Mouse (Mus musculus) E14TG2a.4 (cell line): ENCODE data around the gene Krtap17-1.

ENCODE experiments used
- H3K27me3 ChIP-seq: 2 replicates; pipeline ENCODE4 v1.6.1; 2014; ENCODE audit warnings: low read length, control low read depth; ENCODE audit not compliant: insufficient read depth
- H3K36me3 ChIP-seq: 2 replicates; pipeline ENCODE4 v1.6.1; 2014; ENCODE audit warnings: low read length, control low read depth; ENCODE audit not compliant: insufficient read depth
- H3K4me1 ChIP-seq: replicated peaks from 2 replicates; pipeline ENCODE4 v1.6.1; 2014; ENCODE audit warnings: low read depth, low read length, control low read depth
- H3K4me3 ChIP-seq: replicated peaks from 2 replicates; pipeline ENCODE4 v1.5.1; 2014; ENCODE audit warnings: mild to moderate bottlenecking, low read length
- H3K9me3 ChIP-seq: 2 replicates; pipeline ENCODE4 v1.6.1; 2014; ENCODE audit warnings: low read length, control low read depth
- CTCF ChIP-seq: conservative IDR thresholded peaks from 2 replicates; pipeline ENCODE4 v1.5.1; 2014; ENCODE audit warnings: low read length
- NANOG ChIP-seq: IDR thresholded peaks from 2 replicates; pipeline ENCODE4 v1.6.1; 2014; ENCODE audit warnings: borderline replicate concordance, low read length, mixed read lengths
- POU5F1 ChIP-seq: IDR thresholded peaks from 2 replicates; pipeline ENCODE4 v1.6.1; 2014; ENCODE audit warnings: low read length, borderline replicate concordance

Gene Krtap17-1

GRCm38 (mm10) chr11:99985291-99986092, 8.3 kb downstream of the Krtap17-1 start:
- TF ChIP-seq NANOG (no peak), POU5F1 (no peak), CTCF (no peak)
- Histone ChIP-seq H3K27me3 (peaks cover 34% of the 10 kb centered on the region), H3K4me3 (peak overlapping the region; percentile 46; the same call in 1 of the 2 replicates), H3K36me3 (no peaks in the 10 kb centered on the region), H3K4me1 (0 out of 2 replicates have a peak, but pooled peaks cover 4% of the 10 kb centered on the region), H3K9me3 (peaks cover 20% of the 10 kb centered on the region)

GRCm38 (mm10) chr11:99983442-99983841, 10.4 kb downstream of the Krtap17-1 start:
- Histone ChIP-seq H3K4me3 (no peak overlapping the region), H3K36me3 (no peaks in the 10 kb centered on the region), H3K4me1 (0 out of 2 replicates have a peak, but pooled peaks cover 4% of the 10 kb centered on the region), H3K9me3 (peaks cover 20% of the 10 kb centered on the region), H3K27me3 (peaks cover 34% of the 10 kb centered on the region)
- no peak for TF ChIP-seq POU5F1
- TF ChIP-seq CTCF, result no peak
- no peak for TF ChIP-seq NANOG

GRCm38 (mm10) chr11:99982731-99983130, 11.1 kb downstream of the Krtap17-1 start:
- H3K27me3 ChIP-seq, result peaks cover 34% of the 10 kb centered on the region
- H3K9me3 ChIP-seq, result peaks cover 20% of the 10 kb centered on the region
- H3K4me1 ChIP-seq, result 0 out of 2 replicates have a peak, but pooled peaks cover 4% of the 10 kb centered on the region
- no peak overlapping the region for H3K4me3 ChIP-seq
- H3K36me3 ChIP-seq, result no peaks in the 10 kb centered on the region
- TF ChIP-seq POU5F1 (no peak), NANOG (no peak), CTCF (no peak)

GRCm38 (mm10) chr11:99978953-99979352, 14.8 kb downstream of the Krtap17-1 start, which contains the start of gene Krtap29-1:
Gene Krtap29-1, minus strand, starts transcription at chr11:99979053.
- Histone ChIP-seq H3K4me3 (no peak within 1 kb of the TSS), H3K27me3 (peaks cover 11% of the 10 kb centered on the region; the same call in 1 of the 2 replicates), H3K9me3 (peaks cover 30% of the 10 kb centered on the region), H3K4me1 (no peaks in the 10 kb centered on the region), H3K36me3 (no peaks in the 10 kb centered on the region)
- TF ChIP-seq NANOG (no peak), POU5F1 (no peak), CTCF (no peak)

GRCm38 (mm10) chr11:99965961-99966360, 27.8 kb downstream of the Krtap17-1 start:
- Histone ChIP-seq H3K36me3 (no peaks in the 10 kb centered on the region), H3K4me1 (no peaks in the 10 kb centered on the region), H3K27me3 (no peaks in the 10 kb centered on the region), H3K9me3 (no peaks in the 10 kb centered on the region), H3K4me3 (no peak overlapping the region)
- TF ChIP-seq POU5F1 (no peak), CTCF (no peak), NANOG (no peak)

GRCm38 (mm10) chr11:99964213-99964612, 29.6 kb downstream of the Krtap17-1 start:
- H3K27me3 ChIP-seq, result no peaks in the 10 kb centered on the region
- no peak overlapping the region for H3K4me3 ChIP-seq
- TF ChIP-seq NANOG (no peak), CTCF (peak; percentile 47), POU5F1 (no peak)
- H3K4me1 ChIP-seq, result no peaks in the 10 kb centered on the region
- no peaks in the 10 kb centered on the region for H3K36me3 ChIP-seq
- no peaks in the 10 kb centered on the region for H3K9me3 ChIP-seq

- no peaks in the 10 kb centered on the region; the same call in 1 of the 2 replicates for H3K27me3 ChIP-seq
- 0 out of 2 replicates have a peak, but pooled peaks cover 2% of the 10 kb centered on the region for H3K4me1 ChIP-seq
- no peaks in the 10 kb centered on the region for H3K36me3 ChIP-seq
- H3K9me3 ChIP-seq, result no peaks in the 10 kb centered on the region
- H3K4me3 ChIP-seq, result no peak within 1 kb of the TSS
- TF ChIP-seq NANOG (no peak), POU5F1 (no peak), CTCF (no peak)
These were observed 45.6 kb downstream of the Krtap17-1 start, which contains the start of gene Krtap9-5 for GRCm38 (mm10) chr11:99948175-99948574. Gene Krtap9-5, plus strand, starts transcription at chr11:99948475.
